Mouse (Mus musculus) spleen, postnatal 36 days (tissue): Measurements from ENCODE around the gene Gm11639.
A peak's percentile ranks its signal among the peaks of the same experiment; 100 is the strongest.

Experiments used
- DNase-seq, 2 experiments: peaks; one replicate each; pipeline ENCODE4 v3.0.0; 2022; ENCODE audit warnings: low spot score in 2 of 2, mixed read lengths in 1 of 2

Gene Gm11639

GRCm38 (mm10) chr11:105153068-105153833 is 467.7 kb downstream of the Gm11639 start:
- peak; percentile 24 to 53 for DNase-seq

- DNase-seq, result no peak
These were observed 470.4 kb downstream of the Gm11639 start for GRCm38 (mm10) chr11:105155915-105156314.

DNA sequence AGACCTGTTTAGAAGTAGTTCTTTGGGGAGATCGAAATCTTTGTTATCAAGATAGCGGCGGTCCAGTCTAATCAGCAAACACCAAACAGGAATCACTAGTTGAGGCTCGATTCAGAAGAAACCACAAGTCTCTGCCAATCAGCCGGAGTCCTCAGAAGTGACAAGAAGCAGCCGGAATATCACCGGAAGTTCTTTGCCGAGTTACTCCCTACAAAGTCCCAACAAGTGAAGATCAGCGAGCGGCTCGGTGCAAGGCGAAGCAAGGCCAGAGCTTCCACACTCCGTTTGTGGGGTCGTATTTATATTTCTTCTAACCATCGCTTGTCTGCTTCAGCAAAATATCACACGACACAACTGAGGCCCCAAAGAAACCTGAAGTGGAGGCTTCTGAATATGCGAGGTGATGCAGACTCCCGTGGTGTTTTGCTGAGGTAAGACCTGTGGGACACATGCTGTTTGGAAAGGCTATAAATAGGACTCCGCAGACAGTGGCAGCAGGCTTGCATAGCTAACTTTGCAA is 471.3 kb downstream of the Gm11639 start:
- DNase-seq, result no peak

GRCm38 (mm10) chr11:105158047-105158446 is 472.5 kb downstream of the Gm11639 start:
- no peak for DNase-seq

GRCm38 (mm10) chr11:105159673-105160360 is 474.3 kb downstream of the Gm11639 start:
- no peak for DNase-seq

DNA sequence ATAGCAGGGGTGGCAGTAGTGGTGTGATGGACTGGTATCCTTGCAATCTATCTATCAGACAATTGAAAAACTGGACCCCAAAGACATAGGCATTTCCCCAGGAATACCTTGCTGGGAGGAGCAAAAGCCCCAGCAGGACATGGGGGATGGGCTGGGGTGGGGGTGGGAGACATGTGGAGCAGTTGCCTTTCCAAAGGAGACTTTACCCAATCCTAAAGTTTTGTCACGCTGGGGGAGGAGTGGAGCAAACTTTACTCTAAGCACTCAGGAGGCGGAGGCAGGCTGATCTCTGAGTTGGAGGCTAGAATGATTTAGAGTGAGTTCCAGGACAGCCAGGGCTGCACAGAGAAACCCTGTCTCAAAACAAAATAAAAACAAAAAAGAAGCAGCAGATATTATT is 475.9 kb downstream of the Gm11639 start:
- no peak for DNase-seq

GRCm38 (mm10) chr11:105164516-105165510 is 479.3 kb downstream of the Gm11639 start:
- no peak for DNase-seq

DNA sequence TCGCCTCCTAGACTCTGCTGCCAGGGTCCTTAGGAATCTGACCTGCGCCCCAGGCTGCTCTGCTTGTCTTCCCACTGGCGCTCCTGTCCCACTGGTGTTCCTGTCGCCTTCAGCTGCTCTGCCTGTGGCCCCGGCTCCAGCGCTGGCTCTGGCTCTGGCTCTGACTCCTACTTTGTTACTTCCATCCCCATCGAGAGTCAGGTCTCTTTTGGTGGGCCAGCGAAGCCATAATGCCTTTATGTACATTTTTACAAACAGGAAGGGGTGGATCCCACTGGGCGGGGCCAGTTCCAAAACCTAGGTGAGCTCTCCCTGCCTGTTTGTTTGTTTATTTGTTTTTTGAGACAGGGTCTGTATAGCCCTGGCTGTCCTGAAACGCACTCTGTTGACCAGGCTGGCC is 481.3 kb downstream of the Gm11639 start:
- no peak for DNase-seq
